Mouse (Mus musculus) forebrain, embryonic 11.5 days (tissue): ENCODE measurements around the gene Nuak1. TPM values are rescaled to one million over a fixed set of nuclear protein-coding genes. Genes with fewer than 3 reads are reported as not detected.
"Not testable (repeated sequence)": the region's sequence is repeated elsewhere in the genome, so short reads cannot be mapped to it uniquely, and the experiment has no call there.

Experiments
- ATAC-seq: fragments of 200-750 bp; cut with Nextera tagmentation; replicated peaks from 2 replicates; pipeline ENCODE4 v1.8.0; 2017; ENCODE audit warnings: moderate TSS enrichment; ENCODE audit not compliant: low FRiP score
- DNase-seq: peaks from one replicate; pipeline ENCODE4 v3.0.0-alpha.2; 2017; ENCODE audit warnings: low spot score
- H3K27ac ChIP-seq: fragments of 300-500 bp; sonication (generic); 2 replicates; pipeline ENCODE4 v1.5.1; 2014; ENCODE audit warnings: low read depth, low read length
- H3K27me3 ChIP-seq: fragments of 300-500 bp; sonication (generic); 2 replicates; pipeline ENCODE4 v1.6.1; 2014; ENCODE audit warnings: mild to moderate bottlenecking, low read length, mixed read lengths; ENCODE audit not compliant: control insufficient read depth, insufficient read depth
- H3K36me3 ChIP-seq: fragments of 300-500 bp; sonication (generic); 2 replicates; pipeline ENCODE4 v1.6.1; 2014; ENCODE audit warnings: mild to moderate bottlenecking, low read length, moderate library complexity, mixed read lengths; ENCODE audit not compliant: control insufficient read depth, insufficient read depth
- H3K4me1 ChIP-seq: fragments of 300-500 bp; sonication (generic); replicated peaks from 2 replicates; pipeline ENCODE4 v1.6.1; 2014; ENCODE audit warnings: low read length, mixed read lengths; ENCODE audit not compliant: control insufficient read depth, insufficient read depth
- H3K4me2 ChIP-seq: fragments of 300-500 bp; sonication (generic); 2 replicates; pipeline ENCODE4 v1.6.1; 2014; ENCODE audit warnings: low read depth, mild to moderate bottlenecking, low read length, moderate library complexity, mixed read lengths; ENCODE audit not compliant: severe bottlenecking
- H3K4me3 ChIP-seq: fragments of 300-500 bp; sonication (generic); 2 replicates; pipeline ENCODE4 v1.5.1; 2014; ENCODE audit warnings: low read depth, low read length
- H3K9ac ChIP-seq: fragments of 300-500 bp; sonication (generic); 2 replicates; pipeline ENCODE4 v1.6.1; 2014; ENCODE audit warnings: low read length
- H3K9me3 ChIP-seq: fragments of 300-500 bp; sonication (generic); 2 replicates; pipeline ENCODE4 v1.6.1; 2016; ENCODE audit warnings: low read length, mixed read lengths; ENCODE audit not compliant: control insufficient read depth
- WGBS: fragments of 180-500 bp; shearing (Covaris S2); extraction: QIAGEN DNeasy Blood & Tissue Kit; methylation state at CpG from one replicate; pipeline ENCODE4 v1.1.7; 2014; 5-methylcytosine and 5-hydroxymethylcytosine counted together
- polyA plus RNA-seq: library from polyadenylated mRNA; unstranded; fragments of >200 nt; fragmentation: Nextera tagmentation; extraction: Ambion mirVana; gene quantifications from 2 replicates; pipeline ENCODE4 v1.2.1, GENCODE M21; 2014

The Nuak1 gene
- polyA plus RNA-seq = 2.9 and 3.6 TPM in 2 replicates

DNA sequence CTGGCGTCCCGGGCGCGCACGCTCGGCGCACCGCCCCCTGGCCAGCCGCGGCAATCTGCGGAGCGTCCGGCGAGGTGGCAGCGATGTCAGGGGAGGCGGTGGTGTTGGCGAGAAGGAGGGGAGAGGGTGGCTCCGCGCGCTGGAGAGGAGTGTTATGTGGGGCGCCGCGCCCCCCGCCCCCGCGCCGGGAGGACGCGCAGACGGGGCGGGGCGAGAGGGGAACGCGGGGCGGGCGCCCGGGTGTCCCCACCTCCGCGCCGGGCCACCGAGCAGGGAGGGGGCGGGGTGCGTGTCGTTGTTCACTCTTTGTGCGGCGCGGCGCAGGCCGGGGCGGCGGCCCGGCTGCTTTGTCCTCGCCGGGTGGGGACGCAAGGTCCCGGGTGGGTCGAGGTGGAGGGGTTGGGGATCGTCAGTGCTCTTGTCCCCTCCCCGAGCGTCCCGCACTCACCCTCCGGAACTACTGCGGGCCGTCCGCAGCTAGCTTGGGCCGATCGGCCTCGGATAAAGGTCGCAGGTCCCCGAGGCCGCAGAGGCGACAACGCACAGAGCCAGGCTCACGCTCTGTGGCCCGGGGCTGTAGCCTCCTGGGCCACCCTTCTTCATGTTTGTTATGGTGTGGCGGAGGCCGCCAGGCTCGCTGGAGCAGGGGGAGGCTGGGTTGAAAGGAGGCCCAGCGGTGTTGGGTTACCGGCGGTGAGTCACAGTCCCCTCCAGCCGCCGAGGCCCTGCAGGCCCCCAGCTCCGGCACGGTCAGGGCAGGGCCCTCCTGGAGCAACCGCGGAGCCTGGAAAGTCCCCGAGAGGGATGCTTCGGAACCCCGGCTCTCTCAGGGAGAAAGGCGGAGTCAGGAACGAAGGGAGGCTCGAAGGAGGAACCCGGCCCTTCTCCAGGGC, at the start of gene Nuak1:
Gene Nuak1, minus strand, starts transcription at position 57 of the 893 bp plus-strand sequence.
- Histone ChIP-seq H3K27ac (peak within 1 kb of the TSS; percentile 98), H3K9me3 (no peaks in the 10 kb centered on the region), H3K36me3 (no peaks in the 10 kb centered on the region), H3K4me1 (peaks cover 30% of the 10 kb centered on the region), H3K9ac (peak within 1 kb of the TSS; percentile 100), H3K4me3 (peak within 1 kb of the TSS; percentile 61), H3K4me2 (peak within 1 kb of the TSS; percentile 85), H3K27me3 (no peaks in the 10 kb centered on the region)
- under 1% methylated on average over 67 of the region's 94 CpGs for WGBS
- ATAC-seq (peak; percentile 88), DNase-seq (peak; percentile 95)

DNA sequence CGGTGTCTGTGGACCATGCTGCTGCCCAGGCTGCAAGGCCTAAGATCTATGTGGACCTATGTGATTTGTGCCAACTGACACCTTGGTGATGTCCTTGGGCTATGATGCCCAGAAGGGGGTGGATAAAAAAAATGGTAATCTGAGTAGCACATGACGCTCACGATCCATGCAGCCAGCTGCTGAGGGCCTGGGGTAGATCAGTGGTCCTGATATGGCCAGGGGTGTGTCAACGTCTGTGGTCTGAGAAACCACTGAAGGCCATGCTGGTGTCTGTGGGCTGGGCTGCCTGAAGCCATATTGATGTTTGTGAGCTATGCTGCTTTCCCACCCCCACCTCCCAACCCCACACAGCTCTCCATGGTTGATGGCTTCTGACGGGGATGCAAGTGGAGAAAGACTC, 49.7 kb upstream of the Nuak1 start:
- Histone ChIP-seq H3K4me3 (no peak overlapping the region), H3K36me3 (no peaks in the 10 kb centered on the region), H3K9me3 (no peaks in the 10 kb centered on the region), H3K4me2 (no peak overlapping the region), H3K27me3 (no peaks in the 10 kb centered on the region), H3K4me1 (no peaks in the 10 kb centered on the region), H3K9ac (no peak overlapping the region), H3K27ac (no peak overlapping the region)
- WGBS = 88% methylated on average over 5 of the region's 5 CpGs
- ATAC-seq (no peak), DNase-seq (no peak)

DNA sequence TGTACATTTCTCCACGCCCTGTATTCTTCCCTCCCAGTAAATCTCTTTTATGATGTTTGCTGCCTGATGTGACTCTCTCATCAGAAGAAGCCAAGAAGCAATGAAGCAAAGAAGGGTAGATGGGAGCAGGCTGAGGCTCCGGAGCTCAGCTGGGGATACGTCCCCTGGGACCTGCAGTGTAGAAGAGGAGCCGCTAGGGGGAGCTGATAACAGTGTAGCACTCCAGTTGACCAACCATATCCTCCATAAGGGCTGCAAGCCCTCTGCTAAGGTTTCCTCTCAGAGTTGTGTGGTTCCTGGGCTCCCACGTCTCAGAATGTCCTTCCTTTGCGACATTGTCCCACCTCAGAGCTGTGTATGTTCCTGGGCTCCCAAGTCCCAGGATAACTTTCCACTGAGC, 47.9 kb upstream of the Nuak1 start:
- Histone ChIP-seq H3K9me3 (no peaks in the 10 kb centered on the region), H3K27ac (no peak overlapping the region), H3K36me3 (no peaks in the 10 kb centered on the region), H3K9ac (no peak overlapping the region), H3K4me1 (no peaks in the 10 kb centered on the region), H3K4me3 (no peak overlapping the region), H3K4me2 (no peak overlapping the region), H3K27me3 (no peaks in the 10 kb centered on the region)
- peak; percentile 76 for DNase-seq
- ATAC-seq = no peak
- 37% methylated on average over 6 of the region's 6 CpGs for WGBS

DNA sequence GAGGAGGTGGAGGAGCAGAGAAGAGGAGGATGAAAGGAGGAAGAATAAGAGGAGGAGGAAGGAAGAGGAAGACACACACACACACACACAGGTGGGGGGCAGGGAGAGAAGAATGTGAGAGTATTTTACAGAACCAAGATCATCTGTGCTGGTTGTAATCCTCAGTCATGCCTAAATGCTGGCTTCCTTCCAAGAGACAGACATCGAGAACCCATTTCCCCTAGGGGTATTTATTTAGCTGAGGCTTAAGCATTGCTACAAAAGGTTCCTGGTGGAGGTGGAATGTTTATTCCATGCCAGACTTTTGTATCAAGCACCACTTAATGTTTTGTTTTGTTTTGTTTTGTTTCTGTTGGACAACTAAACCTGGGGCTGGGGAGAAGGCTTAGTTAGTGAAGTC, 44.3 kb upstream of the Nuak1 start:
- 70% methylated on average over 1 of the region's 1 CpGs for WGBS
- ATAC-seq (no peak), DNase-seq (no peak)
- H3K9me3 ChIP-seq = no peaks in the 10 kb centered on the region
- no peaks in the 10 kb centered on the region for H3K27me3 ChIP-seq
- H3K4me2 ChIP-seq = no peak overlapping the region
- no peaks in the 10 kb centered on the region for H3K36me3 ChIP-seq
- H3K9ac ChIP-seq = no peak overlapping the region
- H3K27ac ChIP-seq = no peak overlapping the region
- no peak overlapping the region for H3K4me3 ChIP-seq
- no peaks in the 10 kb centered on the region for H3K4me1 ChIP-seq

DNA sequence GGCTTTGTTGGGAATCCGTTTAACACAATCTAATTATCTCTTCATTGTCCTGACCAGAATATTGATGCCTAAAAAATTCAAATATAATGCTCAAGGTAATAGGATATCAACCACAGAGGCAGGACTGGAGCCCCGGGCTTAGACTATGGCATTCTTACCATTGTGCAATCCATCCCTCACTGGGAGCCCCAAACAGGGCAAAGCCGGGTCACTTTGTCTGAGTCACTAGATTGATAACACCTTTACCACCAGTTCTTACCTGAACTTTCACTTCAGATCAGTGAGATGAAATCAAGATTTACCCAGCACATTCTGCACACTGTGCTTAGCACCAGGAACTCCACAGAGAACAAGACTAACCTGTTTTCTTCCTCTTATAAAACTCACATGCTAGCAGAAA, 43.2 kb upstream of the Nuak1 start:
- Histone ChIP-seq H3K4me1 (no peaks in the 10 kb centered on the region), H3K4me2 (no peak overlapping the region), H3K27ac (no peak overlapping the region), H3K9me3 (no peaks in the 10 kb centered on the region), H3K27me3 (no peaks in the 10 kb centered on the region), H3K4me3 (no peak overlapping the region), H3K9ac (no peak overlapping the region), H3K36me3 (no peaks in the 10 kb centered on the region)
- no peak for DNase-seq
- WGBS = 81% methylated on average over 3 of the region's 3 CpGs
- ATAC-seq = no peak

DNA sequence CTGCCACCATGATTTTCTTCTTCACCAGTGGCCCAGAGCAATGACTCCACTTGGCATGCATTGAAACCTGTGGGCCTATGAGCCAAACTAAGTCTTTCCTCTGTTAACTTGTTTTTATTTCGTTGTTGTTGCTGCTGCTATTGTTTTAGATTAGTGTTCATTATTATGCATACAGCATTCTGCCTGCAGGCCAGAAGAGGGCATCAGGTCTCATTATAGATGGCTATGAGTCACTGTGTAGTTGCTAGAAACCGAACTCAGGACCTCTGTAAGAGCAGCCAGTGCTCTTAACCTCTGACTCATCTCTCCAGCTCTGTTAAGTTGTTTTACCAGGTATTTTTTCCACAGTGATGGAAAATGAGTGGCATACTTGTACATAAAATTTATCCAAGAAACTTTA, 42.7 kb upstream of the Nuak1 start:
- H3K4me3 ChIP-seq = no peak overlapping the region
- H3K9ac ChIP-seq = no peak overlapping the region
- H3K4me2 ChIP-seq = no peak overlapping the region
- H3K9me3 ChIP-seq = no peaks in the 10 kb centered on the region
- no peaks in the 10 kb centered on the region for H3K4me1 ChIP-seq
- no peaks in the 10 kb centered on the region for H3K27me3 ChIP-seq
- 76% methylated on average over 2 of the region's 2 CpGs for WGBS
- no peaks in the 10 kb centered on the region for H3K36me3 ChIP-seq
- ATAC-seq = no peak
- DNase-seq = no peak
- no peak overlapping the region for H3K27ac ChIP-seq

DNA sequence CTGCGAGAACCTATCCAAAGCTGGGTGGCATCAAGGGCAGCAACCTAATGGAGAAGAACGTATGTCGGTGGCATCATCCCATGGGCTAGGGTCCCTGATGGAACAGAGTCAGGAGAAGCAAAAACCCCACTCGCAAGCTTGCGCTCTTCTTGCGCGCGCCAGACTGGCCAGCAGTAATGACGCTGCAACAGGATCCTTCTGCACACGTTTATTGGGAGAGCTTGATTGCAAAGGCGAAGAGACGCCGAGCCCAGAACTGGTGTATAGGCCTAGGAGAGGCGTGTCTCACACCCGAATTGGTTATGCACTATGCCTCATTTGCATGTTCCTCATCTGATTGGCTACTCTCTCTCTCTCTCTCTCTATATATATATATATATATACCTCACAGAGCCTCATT, 42.0 kb upstream of the Nuak1 start:
- ATAC-seq, H3K4me2 ChIP-seq, H3K9me3 ChIP-seq, H3K4me1 ChIP-seq, H3K36me3 ChIP-seq, DNase-seq, H3K27me3 ChIP-seq, H3K27ac ChIP-seq, H3K9ac ChIP-seq, H3K4me3 ChIP-seq: not testable (repeated sequence)
- 93% methylated on average over 15 of the region's 15 CpGs for WGBS

GRCm38 (mm10) chr10:84481327-84481671, 40.9 kb upstream of the Nuak1 start:
- no peaks in the 10 kb centered on the region for H3K9me3 ChIP-seq
- H3K27me3 ChIP-seq = no peaks in the 10 kb centered on the region
- WGBS = 66% methylated on average over 5 of the region's 5 CpGs
- DNase-seq (no peak), ATAC-seq (no peak)
- no peak overlapping the region for H3K4me2 ChIP-seq
- no peaks in the 10 kb centered on the region for H3K36me3 ChIP-seq
- no peak overlapping the region for H3K27ac ChIP-seq
- H3K4me1 ChIP-seq = 0 out of 2 replicates have a peak, but pooled peaks cover 3% of the 10 kb centered on the region
- H3K4me3 ChIP-seq = no peak overlapping the region
- H3K9ac ChIP-seq = no peak overlapping the region
